Mouse (Mus musculus) erythroblast, embryonic 14.5 days (primary cell): ENCODE data around the gene Polr1b.

Experiments used
- GATA1 ChIP-seq: IDR thresholded peaks from 2 replicates; pipeline ENCODE4 v1.6.1; 2012; ENCODE audit warnings: low read length, inconsistent platforms, mixed read lengths
- TAL1 ChIP-seq: IDR thresholded peaks from 3 replicates; pipeline ENCODE4 v1.6.1; 2012; ENCODE audit warnings: low read length, inconsistent platforms, mixed read lengths

DNA sequence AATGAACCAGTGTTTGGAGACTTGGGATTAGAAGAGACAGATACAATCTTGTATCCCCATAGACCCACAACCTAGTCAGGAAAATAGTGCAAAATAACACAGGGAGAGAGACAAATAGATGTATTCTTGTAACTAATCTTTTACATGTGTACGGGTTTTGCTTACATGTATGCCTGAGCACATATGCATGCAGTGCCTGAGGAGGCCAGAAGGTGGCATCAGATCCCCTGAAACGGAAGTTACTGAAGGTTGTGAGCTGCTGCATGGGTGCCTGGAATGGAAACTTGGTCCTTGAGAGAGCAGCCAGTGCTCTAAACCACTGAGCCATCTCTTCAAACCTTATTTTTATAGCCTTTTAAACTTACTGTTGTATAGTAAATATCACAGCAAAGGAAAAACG is 22.5 kb upstream of the Polr1b start:
- TF ChIP-seq TAL1 (no peak), GATA1 (no peak)
